Mouse (Mus musculus): ENCODE data around the gene Eri3. TPM values are rescaled to one million over a fixed set of nuclear protein-coding genes. Genes with fewer than 3 reads are reported as not detected.
A peak's percentile ranks its signal among the peaks of the same experiment; 100 is the strongest.

Eri3 gene
- polyA plus RNA-seq, 1 experiment from 2014 or later, result 77.5 TPM

DNA sequence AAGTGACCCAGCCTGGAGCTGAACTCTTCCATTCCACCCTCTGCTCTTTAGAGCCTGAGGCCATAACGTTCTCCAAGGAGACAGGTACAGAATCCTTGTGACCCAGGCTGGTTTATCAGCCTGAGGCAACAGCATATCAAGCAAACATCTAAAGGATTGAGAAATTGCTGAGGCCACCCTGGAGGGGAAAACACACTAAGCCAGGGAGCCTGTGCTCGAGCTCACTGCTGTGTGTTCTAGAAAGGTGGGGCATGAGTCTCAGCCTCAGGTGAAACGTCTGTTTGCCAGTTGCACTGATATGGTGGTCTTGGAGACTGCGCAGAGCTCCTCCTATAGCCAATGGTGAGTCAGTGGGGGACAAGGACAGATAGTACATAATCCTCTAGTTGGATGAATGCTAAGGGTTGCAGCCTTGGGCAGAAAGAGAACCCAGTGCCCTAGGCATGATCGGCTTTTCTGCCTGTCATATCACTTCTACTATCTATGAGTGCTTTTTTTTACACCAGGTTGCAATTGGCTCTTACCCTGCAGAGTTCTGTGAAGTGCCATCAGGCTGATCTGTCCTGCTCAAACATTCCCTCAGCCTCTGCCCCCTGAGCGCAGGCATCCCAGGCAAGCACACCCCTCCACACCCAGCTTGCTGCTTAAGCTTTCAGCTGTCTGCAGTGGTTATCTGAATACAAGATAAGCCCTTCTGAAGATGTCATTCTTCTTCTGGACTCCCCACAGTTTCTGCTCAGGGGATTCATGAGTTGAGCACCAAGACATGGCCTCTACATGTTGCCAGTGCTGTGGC lies 163.3 kb downstream of the Eri3 start:
- WGBS, result 51% methylated on average over 6 of the region's 6 CpGs
- ATAC-seq (ENCODE audit: low FRiP score, low TSS enrichment) (no peak), DNase-seq (ENCODE audit: low spot score) (peak; percentile 30)
- no peak overlapping the region for H3K4me2 ChIP-seq (replicated peaks; ENCODE audit: low read depth)
- H3K4me3 ChIP-seq (ENCODE audit: low read depth, low read length), result no peak overlapping the region
- H3K9ac ChIP-seq (ENCODE audit: low read length), result no peak overlapping the region
- H3K9me3 ChIP-seq (ENCODE audit: control insufficient read depth, low read length), result no peaks in the 10 kb centered on the region
- no peaks in the 10 kb centered on the region for H3K36me3 ChIP-seq (ENCODE audit: control insufficient read depth, insufficient read depth, low read length)
- no peaks in the 10 kb centered on the region for H3K4me1 ChIP-seq (replicated peaks; ENCODE audit: control insufficient read depth, insufficient read depth)
- H3K27me3 ChIP-seq (ENCODE audit: control insufficient read depth, insufficient read depth, low read length), result no peaks in the 10 kb centered on the region
- TF ChIP-seq CTCF (IDR thresholded peaks at IDR 0.05; ENCODE audit: low read depth) (no peak), EP300 (optimal IDR thresholded peaks at IDR 0.05) (no peak)
- no peak overlapping the region for H3K27ac ChIP-seq (replicated peaks)

Small RNA genes lying within 50 kb of the gene (microRNA-seq; reads per million reads assigned to microRNA genes)
- gene Gm25559, result not detected

Other genes with a start within 250 kb of the Eri3 start
- 32.9 and 33.0 TPM in 2 replicates for gene Rnf220, start 53.3 kb upstream of the Eri3 start, polyA plus RNA-seq (2015; fragmentation: Nextera tagmentation; extraction: Ambion mirVana)
- 27.5 and 27.8 TPM in 2 replicates for gene Dmap1, start 131.9 kb downstream of the Eri3 start, polyA plus RNA-seq (2015; fragmentation: Nextera tagmentation; extraction: Ambion mirVana)
- gene Gm12845, start 174.0 kb downstream of the Eri3 start, polyA plus RNA-seq (2015; fragmentation: Nextera tagmentation; extraction: Ambion mirVana), result not detected in 2 replicates
- gene Klf17, start 215.3 kb downstream of the Eri3 start, polyA plus RNA-seq (2015; fragmentation: Nextera tagmentation; extraction: Ambion mirVana), result 0.12 and 0.16 TPM in 2 replicates

Measured in stomach, postnatal 0 days (tissue).